Mouse (Mus musculus): ENCODE data around the gene Lsm14b.

The Lsm14b gene

DNA sequence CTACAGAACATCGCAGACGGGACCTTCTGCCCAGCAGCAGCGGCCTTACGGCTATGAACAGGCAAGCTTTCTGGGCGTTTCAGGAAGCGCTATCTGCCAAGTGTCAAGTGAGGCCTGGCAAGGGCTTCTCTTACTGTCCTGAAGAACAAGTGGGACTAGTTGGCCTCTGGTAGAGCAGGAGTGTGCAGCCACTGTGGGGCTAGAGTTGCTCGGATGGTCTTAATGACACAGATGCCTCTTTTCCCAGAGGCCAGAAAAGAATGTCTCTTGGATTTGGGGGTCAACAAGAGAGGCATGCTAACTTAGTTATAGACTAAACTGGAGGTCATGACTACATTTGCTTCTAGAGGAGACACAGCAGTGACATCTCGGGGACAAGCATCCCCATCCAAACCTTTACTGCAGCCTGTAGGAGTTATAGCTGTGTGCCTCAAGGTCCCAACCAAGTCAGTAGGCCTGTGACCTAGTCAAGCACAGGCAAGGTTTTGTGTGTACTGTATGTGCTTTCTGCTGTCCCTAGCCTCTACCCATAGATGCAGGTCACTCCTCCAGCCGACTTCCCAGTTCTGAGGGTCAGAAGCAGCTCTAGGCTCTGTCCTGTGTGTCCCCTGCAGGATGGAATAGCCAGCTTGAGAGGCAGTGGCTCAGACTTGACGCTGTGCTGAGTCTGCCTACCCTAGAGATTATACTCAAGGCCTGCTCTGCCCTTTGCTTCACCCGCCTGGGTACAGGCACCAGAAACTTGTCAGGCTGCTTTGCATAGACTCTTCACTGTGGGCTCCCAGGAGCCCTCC is 38.7 kb downstream of the Lsm14b start:
- no peak for DNase-seq (ENCODE audit: low spot score)

DNA sequence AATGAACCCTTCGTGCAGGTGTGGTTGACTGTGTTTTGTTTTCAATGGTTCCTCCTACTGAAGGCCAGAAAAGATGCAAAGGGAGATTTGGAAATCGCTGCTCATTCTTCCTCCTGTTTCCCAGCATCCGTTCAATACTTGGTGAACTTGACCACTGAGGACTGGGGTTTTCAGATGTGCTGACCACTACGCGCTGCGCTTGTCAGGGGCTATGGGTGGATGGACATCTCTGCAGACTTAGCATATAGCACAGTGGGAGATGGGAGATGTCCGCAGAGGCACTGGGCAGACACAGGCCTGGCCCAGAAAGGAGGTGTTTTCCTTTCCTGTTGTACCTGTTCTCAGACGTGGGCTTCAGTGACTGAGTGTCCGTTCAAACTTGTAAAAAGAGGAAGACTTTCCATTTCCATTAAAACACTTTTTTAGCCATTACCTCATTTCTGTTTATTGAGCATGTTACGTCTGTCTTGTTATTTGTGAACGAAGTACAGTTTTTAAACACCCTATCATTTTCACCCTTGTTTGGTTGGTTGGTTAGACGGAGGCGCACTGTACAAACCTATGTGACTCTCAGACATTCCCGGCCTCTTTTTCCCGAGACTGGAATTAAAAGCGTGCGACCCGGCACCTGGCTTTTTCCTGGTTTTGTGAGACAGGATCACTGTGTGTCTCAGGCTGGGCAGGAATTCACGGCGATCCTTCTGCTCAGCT is 45.1 kb downstream of the Lsm14b start:
- no peak for DNase-seq (ENCODE audit: low spot score)

DNA sequence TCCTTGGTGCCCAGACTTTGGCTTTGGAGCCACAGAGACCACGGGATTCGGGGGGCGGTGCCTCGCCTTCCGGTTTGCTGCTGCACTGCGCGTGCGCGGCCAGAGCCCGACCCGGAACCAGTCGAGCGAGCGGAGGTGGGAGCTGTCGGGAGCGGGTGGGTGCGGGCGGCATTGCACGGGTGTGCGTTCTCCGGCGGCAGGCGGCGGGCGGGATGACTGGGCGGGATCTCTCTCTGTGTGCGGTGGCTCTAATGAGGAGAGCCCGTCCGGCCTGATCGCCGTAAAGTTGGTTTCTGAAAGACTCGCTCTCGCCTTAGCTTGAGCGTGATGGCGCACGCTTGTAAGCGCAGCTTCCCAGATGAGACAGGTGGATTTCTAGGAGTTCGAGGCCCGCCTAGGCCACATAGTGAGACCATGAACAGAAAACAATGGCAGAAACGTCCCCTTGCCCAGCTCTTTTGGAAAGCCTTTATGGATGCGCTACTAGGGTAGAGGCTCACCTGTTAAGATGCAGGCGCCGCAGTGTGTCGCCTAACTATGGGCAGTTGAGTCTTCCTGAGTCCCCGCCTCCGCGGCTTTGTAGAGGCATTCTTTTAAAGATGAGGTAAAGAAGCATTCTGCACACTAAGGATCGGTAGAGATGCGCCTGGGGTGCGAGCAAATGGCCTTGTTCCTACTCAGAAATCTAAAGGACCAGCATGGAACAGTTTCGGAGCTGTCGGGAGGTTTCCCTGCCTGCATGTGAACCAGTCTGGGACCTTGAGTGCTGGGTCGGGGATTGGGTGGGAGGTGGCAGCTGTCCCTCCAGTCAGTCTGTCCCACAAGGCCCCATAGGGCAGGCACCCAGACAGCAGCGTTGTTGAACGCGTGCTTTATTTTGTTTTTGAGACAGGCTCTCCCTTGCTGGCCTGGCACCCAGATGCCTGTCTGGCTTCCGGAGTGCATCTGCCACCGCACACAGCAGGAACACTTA is 46.0 kb downstream of the Lsm14b start, which contains the start of gene Mtg2:
Gene Mtg2 (plus strand): TSS at position 108 of the 973 bp plus-strand sequence.
- peak; percentile 93 for DNase-seq (ENCODE audit: low spot score)

DNA sequence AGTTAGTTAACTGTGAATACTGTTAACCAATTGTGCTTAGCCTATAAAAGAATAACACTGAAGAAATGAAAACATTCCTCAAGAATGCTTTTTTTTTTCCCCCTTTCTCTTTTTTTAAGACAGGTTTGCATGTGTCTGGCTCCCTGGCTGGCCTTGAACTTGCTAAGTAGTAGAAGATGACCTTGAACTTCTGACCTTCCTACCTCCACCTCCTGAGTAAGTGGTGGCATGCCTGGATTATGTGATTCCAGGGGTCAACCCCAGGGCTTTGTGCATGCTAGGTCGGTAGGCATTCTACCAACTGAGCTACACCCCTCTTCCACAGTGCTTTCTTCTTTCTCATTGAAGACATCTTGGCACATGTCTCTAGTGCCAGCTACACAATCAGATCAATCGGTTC is 46.9 kb downstream of the Lsm14b start:
- DNase-seq (ENCODE audit: low spot score): no peak

DNA sequence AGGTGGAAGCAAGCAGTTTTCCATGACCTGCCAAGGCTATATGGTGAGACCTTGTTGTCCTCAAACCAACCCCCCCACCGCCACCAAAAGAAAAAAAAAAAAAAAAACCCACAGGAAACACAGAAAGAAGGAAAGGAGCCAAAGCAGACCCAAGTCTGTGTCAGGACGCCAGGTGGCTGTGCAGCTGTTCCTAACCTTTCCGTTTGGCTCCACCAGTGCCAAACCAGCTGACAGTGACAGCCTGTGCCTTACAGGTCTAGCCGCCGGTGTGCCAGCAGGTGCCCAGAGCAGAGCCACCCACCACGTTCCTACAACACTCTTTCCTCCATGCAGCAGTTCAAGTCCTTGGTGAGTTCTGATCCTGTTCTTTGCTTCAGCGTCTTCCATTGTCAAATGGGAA is 48.1 kb downstream of the Lsm14b start:
- no peak for DNase-seq (ENCODE audit: low spot score)

DNA sequence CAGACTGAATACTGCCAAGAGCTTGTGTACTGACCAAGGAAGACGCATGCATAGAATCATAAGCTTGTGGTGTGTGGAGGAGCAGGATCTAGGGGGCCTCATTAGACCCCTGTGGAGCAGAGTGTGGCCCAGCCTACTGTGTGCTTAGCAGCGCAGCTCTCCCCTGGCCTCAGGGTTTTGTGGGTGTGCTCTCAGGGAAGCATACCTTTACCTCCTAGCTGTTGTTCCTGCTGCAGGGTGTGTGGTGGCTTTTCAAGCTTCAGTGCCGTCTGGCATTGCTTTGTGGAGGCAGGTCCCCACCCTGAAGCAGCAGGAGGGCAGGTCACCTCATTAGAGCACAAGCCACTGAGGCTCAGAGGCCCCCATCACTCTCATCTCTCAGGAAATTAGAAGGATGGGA is 52.8 kb downstream of the Lsm14b start:
- no peak for DNase-seq (ENCODE audit: low spot score)

DNA sequence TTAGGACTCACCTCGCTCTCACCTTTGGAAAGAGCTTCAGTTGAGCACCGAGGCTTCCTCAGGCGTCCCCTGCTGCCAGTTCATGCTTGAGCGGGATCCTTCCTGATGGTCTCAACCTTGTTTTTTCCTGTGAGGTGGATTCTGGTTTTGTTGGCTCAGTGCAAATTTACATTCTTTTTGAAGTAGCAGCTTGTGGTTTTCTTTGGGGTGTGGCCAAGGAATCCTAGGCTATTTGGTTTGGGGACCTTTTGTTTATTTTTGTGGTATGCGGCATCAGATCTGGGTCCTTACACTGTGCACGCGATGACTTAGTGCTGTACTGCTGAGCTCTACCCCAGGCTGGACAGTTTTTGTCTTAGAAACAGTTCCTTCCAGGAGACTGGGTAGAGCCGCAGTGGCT is 55.9 kb downstream of the Lsm14b start:
- DNase-seq (ENCODE audit: low spot score): no peak

DNA sequence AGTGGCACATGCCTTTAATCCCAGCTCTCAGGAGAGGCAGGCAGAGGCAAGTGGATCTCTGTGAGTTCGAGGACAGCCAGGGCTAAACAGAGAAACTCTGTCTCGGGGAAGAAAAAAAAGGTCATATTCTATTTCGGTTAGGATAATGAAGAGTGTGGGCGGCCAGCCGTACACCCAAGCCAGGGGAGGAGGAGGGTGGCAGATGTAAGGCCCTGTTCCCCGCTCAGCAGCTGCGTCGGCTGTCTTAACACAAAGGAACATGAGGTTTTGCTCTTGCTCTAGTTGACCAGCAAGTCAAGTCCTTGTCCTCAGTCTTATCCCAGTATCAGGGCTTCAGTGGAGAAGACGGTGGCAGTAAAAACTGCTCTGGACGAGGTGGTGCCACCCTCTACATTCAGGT is 58.3 kb downstream of the Lsm14b start:
- DNase-seq (ENCODE audit: low spot score): no peak

DNA sequence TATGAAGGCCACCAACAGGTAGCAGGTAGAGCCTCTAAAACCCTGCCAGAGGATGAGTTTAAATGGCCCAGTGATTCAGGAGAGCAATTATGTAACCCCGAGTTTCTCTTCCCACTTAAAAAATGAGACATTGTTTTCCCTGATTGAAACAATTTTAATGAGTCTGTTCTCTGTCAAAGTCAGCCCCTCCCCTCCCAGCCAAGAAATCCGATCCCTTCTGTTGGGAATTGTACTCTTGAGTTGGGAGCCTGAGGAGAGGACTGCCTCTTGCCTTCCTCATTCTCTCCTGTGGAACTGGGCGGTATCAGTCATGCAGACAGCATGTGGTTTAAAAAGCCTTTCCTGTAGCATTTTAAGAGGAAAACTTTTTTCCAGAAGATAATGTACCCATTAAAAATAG is 59.8 kb downstream of the Lsm14b start:
- DNase-seq (ENCODE audit: low spot score): no peak
